Mouse (Mus musculus): ENCODE measurements at regions not wholly inside any gene's neighbourhood (a gene's known extent, or its start where the extent isn't known, plus 50 kb on each side); places are given as distances from the start of the nearest gene placed in this dataset.

GRCm38 (mm10) chr9:84304398-84304797, 379.5 kb downstream of the Bckdhb start:
- ATAC-seq (ENCODE audit: low FRiP score, low read depth): no peak
- Histone ChIP-seq H3K9me3 (no peaks in the 10 kb centered on the region), H3K4me1 (no peaks in the 10 kb centered on the region), H3K9ac (no peak overlapping the region), H3K27ac (no peak overlapping the region), H3K4me3 (no peak overlapping the region), H3K27me3 (replicated peaks) (no peaks in the 10 kb centered on the region), H3K36me3 (no peaks in the 10 kb centered on the region), H3K4me2 (replicated peaks) (no peak overlapping the region)
- WGBS: 89% methylated on average over 2 of the region's 2 CpGs

- no peaks in the 10 kb centered on the region for H3K36me3 ChIP-seq
- no peaks in the 10 kb centered on the region for H3K27me3 ChIP-seq (replicated peaks)
- no peak overlapping the region for H3K4me2 ChIP-seq (replicated peaks)
- H3K9me3 ChIP-seq: no peaks in the 10 kb centered on the region
- no peak overlapping the region for H3K9ac ChIP-seq
- ATAC-seq (ENCODE audit: low FRiP score, low read depth): no peak
- H3K4me1 ChIP-seq: 0 out of 2 replicates have a peak, but pooled peaks cover 6% of the 10 kb centered on the region
- no peak overlapping the region for H3K27ac ChIP-seq
- H3K4me3 ChIP-seq: no peak overlapping the region
- 86% methylated on average over 2 of the region's 2 CpGs for WGBS
Measured at GRCm38 (mm10) chr9:84318811-84319210, 393.9 kb downstream of the Bckdhb start.

GRCm38 (mm10) chr9:84319338-84319737, 394.4 kb downstream of the Bckdhb start:
- Histone ChIP-seq H3K4me2 (replicated peaks) (no peak overlapping the region), H3K27ac (no peak overlapping the region), H3K9ac (no peak overlapping the region), H3K27me3 (replicated peaks) (no peaks in the 10 kb centered on the region), H3K4me3 (no peak overlapping the region), H3K4me1 (0 out of 2 replicates have a peak, but pooled peaks cover 6% of the 10 kb centered on the region), H3K36me3 (no peaks in the 10 kb centered on the region), H3K9me3 (no peaks in the 10 kb centered on the region)
- no peak for ATAC-seq (ENCODE audit: low FRiP score, low read depth)
- WGBS: 36% methylated on average over 2 of the region's 2 CpGs

GRCm38 (mm10) chr9:84323145-84323544, 398.2 kb downstream of the Bckdhb start:
- Histone ChIP-seq H3K27ac (no peak overlapping the region), H3K9ac (no peak overlapping the region), H3K4me1 (0 out of 2 replicates have a peak, but pooled peaks cover 6% of the 10 kb centered on the region), H3K27me3 (replicated peaks) (no peaks in the 10 kb centered on the region), H3K9me3 (no peaks in the 10 kb centered on the region), H3K36me3 (no peaks in the 10 kb centered on the region), H3K4me3 (no peak overlapping the region), H3K4me2 (replicated peaks) (no peak overlapping the region)
- ATAC-seq (ENCODE audit: low FRiP score, low read depth): no peak
- 58% methylated on average over 2 of the region's 2 CpGs for WGBS

GRCm38 (mm10) chr9:84331083-84331602, 406.2 kb downstream of the Bckdhb start:
- WGBS: 71% methylated on average over 4 of the region's 4 CpGs
- Histone ChIP-seq H3K36me3 (no peaks in the 10 kb centered on the region), H3K27ac (no peak overlapping the region), H3K27me3 (replicated peaks) (no peaks in the 10 kb centered on the region), H3K4me1 (no peaks in the 10 kb centered on the region), H3K4me3 (no peak overlapping the region), H3K9ac (no peak overlapping the region), H3K4me2 (replicated peaks) (no peak overlapping the region), H3K9me3 (no peaks in the 10 kb centered on the region)
- no peak for ATAC-seq (ENCODE audit: low FRiP score, low read depth)

- 17% methylated on average over 7 of the region's 7 CpGs for WGBS
- Histone ChIP-seq H3K4me1 (no peaks in the 10 kb centered on the region), H3K9ac (no peak overlapping the region), H3K9me3 (no peaks in the 10 kb centered on the region), H3K4me3 (no peak overlapping the region), H3K27ac (no peak overlapping the region), H3K4me2 (replicated peaks) (no peak overlapping the region), H3K36me3 (no peaks in the 10 kb centered on the region), H3K27me3 (replicated peaks) (no peaks in the 10 kb centered on the region)
- peak; percentile 96 for ATAC-seq (ENCODE audit: low FRiP score, low read depth)
Measured at GRCm38 (mm10) chr9:84343435-84344095, 418.6 kb downstream of the Bckdhb start.

GRCm38 (mm10) chr9:84350223-84350622, 425.3 kb downstream of the Bckdhb start:
- Histone ChIP-seq H3K4me1 (no peaks in the 10 kb centered on the region), H3K27me3 (replicated peaks) (no peaks in the 10 kb centered on the region), H3K36me3 (no peaks in the 10 kb centered on the region), H3K4me3 (no peak overlapping the region), H3K27ac (no peak overlapping the region), H3K9me3 (no peaks in the 10 kb centered on the region), H3K4me2 (replicated peaks) (no peak overlapping the region), H3K9ac (no peak overlapping the region)
- WGBS: 50% methylated on average over 2 of the region's 2 CpGs
- ATAC-seq (ENCODE audit: low FRiP score, low read depth): peak; percentile 56; the same call in 1 of the 2 replicates

- Histone ChIP-seq H3K9ac (no peak overlapping the region), H3K4me3 (no peak overlapping the region), H3K36me3 (no peaks in the 10 kb centered on the region), H3K27ac (no peak overlapping the region), H3K4me2 (replicated peaks) (no peak overlapping the region), H3K4me1 (no peaks in the 10 kb centered on the region), H3K9me3 (no peaks in the 10 kb centered on the region), H3K27me3 (replicated peaks) (no peaks in the 10 kb centered on the region)
- ATAC-seq (ENCODE audit: low FRiP score, low read depth): no peak
- 87% methylated on average over 2 of the region's 2 CpGs for WGBS
Measured at GRCm38 (mm10) chr9:84354409-84354808, 429.5 kb downstream of the Bckdhb start.

- no peak overlapping the region for H3K4me2 ChIP-seq (replicated peaks)
- WGBS: 97% methylated on average over 2 of the region's 2 CpGs
- H3K36me3 ChIP-seq: no peaks in the 10 kb centered on the region
- no peak overlapping the region for H3K27ac ChIP-seq
- no peaks in the 10 kb centered on the region for H3K9me3 ChIP-seq
- no peak for ATAC-seq (ENCODE audit: low FRiP score, low read depth)
- H3K4me1 ChIP-seq: peaks cover 4% of the 10 kb centered on the region; the same call in 1 of the 2 replicates
- H3K9ac ChIP-seq: no peak overlapping the region
- no peaks in the 10 kb centered on the region for H3K27me3 ChIP-seq (replicated peaks)
- no peak overlapping the region for H3K4me3 ChIP-seq
Measured at GRCm38 (mm10) chr9:84356167-84356566, 431.2 kb downstream of the Bckdhb start.

- Histone ChIP-seq H3K4me2 (replicated peaks) (no peak overlapping the region), H3K36me3 (no peaks in the 10 kb centered on the region), H3K27me3 (replicated peaks) (no peaks in the 10 kb centered on the region), H3K4me3 (no peak overlapping the region), H3K27ac (no peak overlapping the region), H3K9me3 (no peaks in the 10 kb centered on the region), H3K4me1 (peaks cover 4% of the 10 kb centered on the region; the same call in 1 of the 2 replicates), H3K9ac (no peak overlapping the region)
- no peak for ATAC-seq (ENCODE audit: low FRiP score, low read depth)
- WGBS: 52% methylated on average over 3 of the region's 3 CpGs
Measured at GRCm38 (mm10) chr9:84359879-84360278, 434.9 kb downstream of the Bckdhb start.

GRCm38 (mm10) chr9:84360484-84360883, 435.5 kb downstream of the Bckdhb start:
- Histone ChIP-seq H3K36me3 (no peaks in the 10 kb centered on the region), H3K9me3 (no peaks in the 10 kb centered on the region), H3K4me1 (peaks cover 4% of the 10 kb centered on the region; the same call in 1 of the 2 replicates), H3K4me3 (no peak overlapping the region), H3K4me2 (replicated peaks) (no peak overlapping the region), H3K9ac (no peak overlapping the region), H3K27ac (no peak overlapping the region), H3K27me3 (replicated peaks) (no peaks in the 10 kb centered on the region)
- peak; percentile 54; the same call in 1 of the 2 replicates for ATAC-seq (ENCODE audit: low FRiP score, low read depth)
- WGBS: 45% methylated on average over 4 of the region's 4 CpGs

- no peak overlapping the region for H3K9ac ChIP-seq
- ATAC-seq (ENCODE audit: low FRiP score, low read depth): no peak
- no peak overlapping the region for H3K4me3 ChIP-seq
- H3K27me3 ChIP-seq (replicated peaks): no peaks in the 10 kb centered on the region
- WGBS: 94% methylated on average over 5 of the region's 5 CpGs
- peaks cover 4% of the 10 kb centered on the region; the same call in 1 of the 2 replicates for H3K4me1 ChIP-seq
- no peak overlapping the region for H3K4me2 ChIP-seq (replicated peaks)
- no peaks in the 10 kb centered on the region for H3K36me3 ChIP-seq
- no peak overlapping the region for H3K27ac ChIP-seq
- no peaks in the 10 kb centered on the region for H3K9me3 ChIP-seq
Measured at GRCm38 (mm10) chr9:84363478-84363877, 438.5 kb downstream of the Bckdhb start.

GRCm38 (mm10) chr9:84369200-84369599, 444.3 kb downstream of the Bckdhb start:
- WGBS: 35% methylated on average over 1 of the region's 1 CpGs
- H3K9me3 ChIP-seq: no peaks in the 10 kb centered on the region
- no peaks in the 10 kb centered on the region for H3K4me1 ChIP-seq
- no peaks in the 10 kb centered on the region for H3K27me3 ChIP-seq (replicated peaks)
- H3K36me3 ChIP-seq: no peaks in the 10 kb centered on the region
- H3K4me3 ChIP-seq: no peak overlapping the region
- H3K9ac ChIP-seq: no peak overlapping the region
- no peak overlapping the region for H3K27ac ChIP-seq
- no peak overlapping the region for H3K4me2 ChIP-seq (replicated peaks)
- ATAC-seq (ENCODE audit: low FRiP score, low read depth): no peak
